Mouse (Mus musculus): ENCODE measurements at regions not wholly inside any gene's neighbourhood (a gene's known extent, or its start where the extent isn't known, plus 50 kb on each side); places are given as distances from the start of the nearest gene placed in this dataset.
A peak's percentile ranks its signal among the peaks of the same experiment; 100 is the strongest.

DNA sequence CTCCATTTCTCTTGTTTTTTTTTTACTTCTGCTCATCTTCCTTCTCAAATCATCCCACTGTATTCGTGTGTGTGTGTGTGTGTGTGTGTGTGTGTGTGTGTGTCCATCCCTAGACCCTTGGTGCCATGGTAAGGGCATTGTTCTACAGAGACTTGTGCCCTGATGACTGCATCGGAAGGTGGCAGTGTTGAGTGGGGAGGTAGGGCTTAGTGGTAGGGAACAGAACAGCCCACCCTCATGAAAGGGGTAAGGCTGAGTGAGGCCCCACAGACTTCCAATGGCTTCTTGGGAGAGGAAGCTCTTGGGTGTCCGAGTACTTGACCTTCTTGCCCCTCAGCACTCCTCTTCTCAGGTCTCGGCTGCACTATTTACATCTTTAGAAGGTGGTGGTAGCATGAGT is 100.3 kb downstream of the Tmco5 start:
- no peak for ATAC-seq (replicated peaks; ENCODE audit: poor library complexity)

DNA sequence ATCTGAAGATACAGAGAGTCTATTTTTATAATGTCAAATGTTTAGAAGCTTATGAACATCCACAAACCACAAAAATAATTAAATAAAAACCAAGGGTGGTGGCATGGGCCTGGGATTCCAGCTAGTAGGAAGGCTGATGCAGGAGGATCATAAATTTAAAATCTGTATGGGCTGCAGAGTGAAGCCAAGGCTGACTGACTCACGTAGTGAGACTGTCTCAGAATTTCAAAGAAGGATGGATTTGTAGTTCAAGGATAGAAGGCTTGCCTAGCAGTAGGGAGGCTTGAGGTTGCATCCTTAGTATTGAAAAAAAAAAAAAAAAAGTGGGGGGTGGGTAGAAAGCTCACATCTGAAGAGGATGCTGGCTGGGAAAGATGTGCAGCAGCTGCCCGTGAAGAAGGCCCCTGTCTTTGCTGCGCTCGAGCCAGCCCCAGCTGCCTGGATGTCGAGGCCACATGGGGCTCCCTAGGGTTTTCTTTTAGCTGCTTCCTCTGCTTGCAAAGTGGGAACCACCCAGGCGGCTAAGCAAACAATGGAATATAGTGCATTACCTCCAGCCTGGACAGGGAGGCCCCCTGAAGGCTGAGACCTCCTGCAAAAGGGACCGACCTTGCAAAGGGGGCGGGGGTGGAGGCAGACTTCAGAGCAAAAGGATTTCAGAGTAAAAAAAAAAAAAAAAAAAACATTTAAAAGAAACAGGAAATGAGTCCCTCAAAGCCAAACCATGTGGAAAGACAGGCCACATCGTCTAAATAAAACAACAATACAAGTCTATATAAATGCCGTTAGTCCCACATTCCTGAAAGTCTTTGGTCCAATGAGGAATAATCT is 101.3 kb downstream of the Tmco5 start:
- ATAC-seq (replicated peaks; ENCODE audit: poor library complexity) = no peak

DNA sequence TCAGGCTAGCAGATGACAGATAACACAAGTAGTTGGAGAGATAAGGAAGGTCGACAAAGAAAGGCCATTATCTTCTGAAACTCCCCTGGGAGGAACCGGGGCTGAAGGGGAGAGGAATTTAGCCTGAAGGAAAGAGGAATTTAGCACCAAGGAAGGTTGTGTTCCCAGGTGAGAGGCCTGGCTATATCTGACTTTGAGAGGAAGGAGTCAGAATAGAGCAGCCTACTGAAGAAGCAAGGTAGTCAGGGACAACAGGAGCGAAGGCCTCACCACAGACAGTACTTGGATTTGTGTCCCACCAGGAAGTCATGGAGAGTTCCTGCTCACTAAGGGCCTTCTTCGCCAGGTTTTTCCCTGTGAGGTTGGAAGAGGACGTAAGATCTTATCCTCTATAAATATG is 102.2 kb downstream of the Tmco5 start:
- no peak for ATAC-seq (replicated peaks; ENCODE audit: poor library complexity)

GRCm38 (mm10) chr2:116983351-116983750 is 104.9 kb downstream of the Tmco5 start:
- no peak for ATAC-seq (replicated peaks; ENCODE audit: poor library complexity)

DNA sequence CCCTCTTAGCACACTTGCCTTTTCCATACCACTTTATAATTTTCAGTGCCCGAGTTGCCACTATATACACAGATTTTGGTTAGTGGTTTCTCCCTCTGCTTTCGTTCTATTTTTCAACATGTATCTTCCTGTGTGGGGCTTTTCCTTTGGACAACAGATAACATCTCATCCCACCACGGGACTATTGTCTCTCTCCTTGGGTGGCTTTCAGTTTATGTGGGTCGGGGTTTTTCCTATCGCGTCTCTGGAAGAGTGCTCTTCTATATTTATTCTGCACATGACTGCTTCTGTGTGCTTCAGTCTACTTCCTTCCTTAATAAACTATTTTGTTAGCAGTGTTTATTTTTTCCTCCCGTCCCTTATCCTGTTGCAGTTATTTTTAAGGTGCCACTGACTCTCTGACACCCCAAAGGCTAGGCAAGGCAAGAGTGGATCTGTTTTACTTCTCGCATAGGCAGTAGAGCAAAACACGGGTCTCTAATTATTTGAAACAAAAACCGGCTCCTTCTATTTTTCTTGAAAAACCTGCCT is 105.4 kb downstream of the Tmco5 start:
- no peak for ATAC-seq (replicated peaks; ENCODE audit: poor library complexity)

- ATAC-seq (replicated peaks; ENCODE audit: poor library complexity) = no peak
These were observed 106.1 kb downstream of the Tmco5 start for GRCm38 (mm10) chr2:116984597-116984996.

- ATAC-seq (replicated peaks; ENCODE audit: poor library complexity) = no peak
These were observed 107.1 kb downstream of the Tmco5 start for GRCm38 (mm10) chr2:116985549-116985948.

GRCm38 (mm10) chr2:116988953-116989674 is 110.6 kb downstream of the Tmco5 start:
- ATAC-seq (replicated peaks; ENCODE audit: poor library complexity) = peak; percentile 93

DNA sequence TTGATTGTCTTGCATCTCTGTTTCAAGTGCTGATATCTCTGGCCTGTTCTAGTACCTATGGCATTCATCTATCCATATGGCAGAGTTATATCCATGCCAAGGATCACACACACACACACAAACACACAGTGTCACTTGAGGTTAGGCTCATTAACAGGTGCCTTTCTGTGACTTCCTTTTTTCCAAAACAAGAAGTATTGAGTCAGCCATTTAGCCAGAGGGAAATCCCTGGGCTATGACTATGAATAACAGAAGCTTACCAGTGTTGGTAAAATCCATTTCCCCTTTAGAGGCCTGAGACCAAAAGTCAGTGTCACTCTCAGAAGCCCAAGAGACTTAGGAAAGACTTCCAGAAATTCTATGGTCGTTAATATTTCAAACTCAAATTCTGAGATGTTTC is 111.6 kb downstream of the Tmco5 start:
- ATAC-seq (replicated peaks; ENCODE audit: poor library complexity) = peak; percentile 78

GRCm38 (mm10) chr2:116991561-116992042 is 113.1 kb downstream of the Tmco5 start:
- no peak for ATAC-seq (replicated peaks; ENCODE audit: poor library complexity)

GRCm38 (mm10) chr2:116993724-116994123 is 115.2 kb downstream of the Tmco5 start:
- no peak for ATAC-seq (replicated peaks; ENCODE audit: poor library complexity)

DNA sequence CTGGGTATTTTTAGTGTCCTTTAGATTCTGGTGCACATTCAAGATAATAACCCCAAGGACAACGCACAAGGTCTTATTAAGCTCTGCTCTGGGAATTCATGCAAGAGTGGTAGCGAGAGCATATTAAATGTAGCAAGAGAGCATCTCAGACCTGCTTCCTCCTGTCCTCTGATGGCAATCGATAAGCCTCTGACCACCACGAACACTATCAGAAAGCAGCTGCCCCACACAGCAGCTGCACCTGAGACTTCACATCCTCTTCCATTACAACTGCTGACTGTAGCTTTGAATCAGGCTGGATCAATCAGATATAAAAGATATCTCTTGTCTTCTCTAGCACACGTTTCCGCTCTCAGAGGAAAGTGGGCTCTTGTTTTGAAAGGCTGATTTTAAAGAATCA is 117.8 kb downstream of the Tmco5 start:
- ATAC-seq (replicated peaks; ENCODE audit: poor library complexity) = peak; percentile 14

DNA sequence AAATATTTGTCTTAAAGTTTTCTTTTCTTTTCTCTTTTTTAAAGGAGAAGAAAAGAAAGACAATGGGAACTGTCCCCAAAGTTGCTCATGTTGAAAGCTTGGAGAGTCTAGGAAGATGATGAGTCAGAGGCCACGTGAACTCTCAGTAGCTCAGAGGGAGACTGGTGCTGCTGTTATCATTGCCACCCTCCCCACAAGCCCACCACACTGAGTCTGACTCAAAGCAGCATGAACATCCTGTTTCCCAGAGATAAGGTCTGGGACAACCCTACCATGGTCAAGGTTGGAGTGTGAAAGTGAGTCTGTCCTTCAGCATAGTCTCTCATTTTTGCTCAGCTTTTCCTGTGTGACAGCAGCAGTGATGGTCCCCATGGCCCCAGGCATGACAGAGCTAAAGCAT is 120.3 kb downstream of the Tmco5 start:
- peak; percentile 94 for ATAC-seq (replicated peaks; ENCODE audit: poor library complexity)

DNA sequence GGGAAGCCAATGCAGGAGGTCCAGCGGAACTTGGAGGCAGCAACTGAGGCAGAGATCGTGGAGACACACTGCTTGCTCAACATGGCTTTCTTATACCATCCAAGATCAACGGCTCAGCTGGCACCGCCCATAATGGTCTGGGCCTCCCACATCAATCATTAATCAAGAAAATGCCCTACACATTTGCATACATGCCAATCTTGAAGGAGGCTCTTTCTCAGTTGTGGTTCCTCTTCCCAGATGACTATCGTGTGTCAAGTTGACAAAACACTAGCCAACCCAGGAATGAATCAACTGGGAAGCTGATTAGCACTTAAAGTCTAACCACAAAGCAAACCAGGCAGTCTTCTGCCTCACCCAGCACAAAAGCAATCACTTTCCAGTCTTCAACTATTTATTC is 121.1 kb downstream of the Tmco5 start:
- ATAC-seq (replicated peaks; ENCODE audit: poor library complexity) = peak; percentile 27

DNA sequence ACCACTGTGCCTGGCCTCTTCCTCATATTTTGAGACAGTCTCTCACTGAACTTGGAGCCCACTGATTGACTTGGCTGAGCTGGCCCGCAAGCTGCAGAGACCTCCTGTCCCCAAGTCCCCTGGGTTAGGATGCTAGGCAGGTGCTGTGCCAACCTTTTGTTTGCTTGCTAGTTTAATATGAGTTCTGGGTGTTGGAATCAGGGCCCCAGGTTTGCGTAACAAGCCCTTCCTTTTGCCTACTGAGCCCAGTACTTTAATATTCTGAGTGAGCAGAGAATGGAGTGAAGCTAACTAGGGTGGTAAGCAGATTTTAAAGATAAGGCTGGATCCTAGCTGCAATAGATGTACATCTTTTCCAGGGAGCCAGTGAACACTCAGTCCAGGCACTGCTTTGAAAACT is 117.2 kb upstream of the Spred1 start:
- no peak for ATAC-seq (replicated peaks; ENCODE audit: poor library complexity)

GRCm38 (mm10) chr2:117006846-117007245 is 114.3 kb upstream of the Spred1 start:
- no peak for ATAC-seq (replicated peaks; ENCODE audit: poor library complexity)

DNA sequence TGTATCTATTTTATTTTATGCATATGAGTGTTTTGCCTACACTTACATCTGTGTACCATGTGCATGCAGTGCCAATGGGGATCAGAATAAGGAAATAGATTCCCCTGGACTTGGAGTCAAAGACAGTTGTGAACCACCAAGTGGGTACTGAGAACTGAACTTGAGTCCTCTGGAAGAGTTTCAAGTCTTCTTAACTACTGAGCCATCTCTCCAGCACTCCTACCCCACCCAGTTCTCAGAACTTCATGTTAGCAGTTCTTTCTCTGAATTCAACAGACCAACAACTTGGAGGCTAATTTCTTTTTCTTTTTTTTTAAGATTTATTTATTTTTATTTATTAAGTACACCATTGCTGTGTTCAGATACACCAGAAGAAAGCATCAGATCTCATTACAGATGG is 112.3 kb upstream of the Spred1 start:
- ATAC-seq (replicated peaks; ENCODE audit: poor library complexity) = no peak

GRCm38 (mm10) chr2:117010001-117010400 is 111.2 kb upstream of the Spred1 start:
- ATAC-seq (replicated peaks; ENCODE audit: poor library complexity) = no peak

GRCm38 (mm10) chr2:117010942-117011341 is 110.2 kb upstream of the Spred1 start:
- ATAC-seq (replicated peaks; ENCODE audit: poor library complexity) = peak; percentile 54

- no peak for ATAC-seq (replicated peaks; ENCODE audit: poor library complexity)
These were observed 103.1 kb upstream of the Spred1 start for GRCm38 (mm10) chr2:117017921-117018651.

DNA sequence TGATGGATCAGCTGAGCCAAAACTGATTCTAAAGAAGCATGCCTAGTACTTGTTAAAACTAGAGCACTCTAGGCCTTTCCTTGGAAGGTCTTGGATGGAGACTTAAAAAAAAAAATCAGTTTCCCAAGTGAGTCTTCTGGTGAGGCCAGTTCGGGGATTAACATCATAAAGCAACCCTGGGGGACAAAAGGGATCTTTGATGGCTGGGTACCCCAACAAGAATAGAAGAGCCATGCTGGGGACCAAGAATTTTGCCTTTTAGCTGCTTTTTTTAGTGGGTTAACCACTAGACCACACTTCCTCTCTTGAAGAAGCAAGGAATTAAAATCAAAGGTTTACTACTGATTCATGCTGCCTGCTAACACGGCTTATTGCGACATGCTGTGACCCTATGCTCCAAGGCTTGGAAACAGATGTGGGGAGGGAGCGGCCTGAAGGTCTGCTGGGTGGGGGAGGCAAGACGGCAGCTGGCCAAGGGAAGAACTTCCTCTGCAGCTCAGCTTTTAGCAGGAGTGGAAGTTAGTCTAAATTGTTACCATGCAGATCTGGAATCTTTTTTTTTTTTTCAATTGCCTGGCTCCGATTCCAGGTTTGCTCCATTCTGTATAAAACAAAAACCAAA is 102.1 kb upstream of the Spred1 start:
- peak; percentile 99 for ATAC-seq (replicated peaks; ENCODE audit: poor library complexity)

Measured in megakaryocyte progenitor cell, adult 5-6 weeks (primary cell).